Mouse (Mus musculus): ENCODE measurements around the gene Ddah2. TPM values are rescaled to one million over a fixed set of nuclear protein-coding genes. Genes with fewer than 3 reads are reported as not detected.

Gene Ddah2
- 1.0 and 1.7 TPM in 2 replicates for total RNA-seq (2015; ENCODE audit: low replicate concordance)
- 2.2 TPM in 1 of 2 replicates, not detected in the other for total RNA-seq (2017; ENCODE audit: low replicate concordance)

GRCm38 (mm10) chr17:35058911-35059892 is at the start of gene Ddah2:
Ddah2 (plus strand) TSS chr17:35059035.
- ATAC-seq (replicated peaks; ENCODE audit: low FRiP score, poor library complexity, severe bottlenecking), result peak; percentile 83

- ATAC-seq (replicated peaks; ENCODE audit: low FRiP score, poor library complexity, severe bottlenecking), result no peak
These were observed 49.2 kb upstream of the Ddah2 start for GRCm38 (mm10) chr17:35009586-35009985.

DNA sequence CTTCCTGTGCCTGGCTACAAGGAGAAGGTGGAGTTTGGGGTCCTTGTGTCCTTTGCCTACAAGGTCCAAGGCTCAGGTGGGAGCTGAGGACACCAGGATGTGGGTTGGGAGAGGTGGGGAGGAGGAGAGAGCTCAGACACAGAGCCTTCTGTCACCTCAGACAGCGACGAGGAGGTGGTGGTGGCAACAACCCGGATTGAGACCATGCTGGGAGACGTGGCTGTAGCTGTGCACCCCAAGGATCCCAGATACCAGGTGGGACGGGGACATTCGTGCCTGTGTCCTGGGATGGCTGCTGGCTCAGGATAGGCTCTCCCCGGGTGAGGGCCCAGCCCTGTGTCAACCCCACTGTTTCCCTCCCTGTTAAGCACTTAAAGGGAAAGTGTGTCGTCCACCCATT is 47.4 kb upstream of the Ddah2 start:
- ATAC-seq (replicated peaks; ENCODE audit: low FRiP score, poor library complexity, severe bottlenecking), result no peak

- no peak for ATAC-seq (replicated peaks; ENCODE audit: low FRiP score, poor library complexity, severe bottlenecking)
These were observed 46.4 kb upstream of the Ddah2 start for GRCm38 (mm10) chr17:35012430-35012829.

GRCm38 (mm10) chr17:35013221-35013620 is 45.6 kb upstream of the Ddah2 start:
- ATAC-seq (replicated peaks; ENCODE audit: low FRiP score, poor library complexity, severe bottlenecking), result no peak

GRCm38 (mm10) chr17:35015296-35015695 is 43.5 kb upstream of the Ddah2 start:
- ATAC-seq (replicated peaks; ENCODE audit: low FRiP score, poor library complexity, severe bottlenecking), result no peak

- peak; percentile 35; the same call in 1 of the 2 replicates for ATAC-seq (replicated peaks; ENCODE audit: low FRiP score, poor library complexity, severe bottlenecking)
These were observed 42.5 kb upstream of the Ddah2 start, which contains the start of gene Vwa7 for GRCm38 (mm10) chr17:35016376-35016775. Vwa7 (plus strand) TSS chr17:35016579.

GRCm38 (mm10) chr17:35016791-35017705 is 41.8 kb upstream of the Ddah2 start:
- ATAC-seq (replicated peaks; ENCODE audit: low FRiP score, poor library complexity, severe bottlenecking), result no peak

GRCm38 (mm10) chr17:35017706-35018030 is 41.2 kb upstream of the Ddah2 start:
- no peak for ATAC-seq (replicated peaks; ENCODE audit: low FRiP score, poor library complexity, severe bottlenecking)

GRCm38 (mm10) chr17:35018171-35018570 is 40.7 kb upstream of the Ddah2 start:
- ATAC-seq (replicated peaks; ENCODE audit: low FRiP score, poor library complexity, severe bottlenecking), result no peak

DNA sequence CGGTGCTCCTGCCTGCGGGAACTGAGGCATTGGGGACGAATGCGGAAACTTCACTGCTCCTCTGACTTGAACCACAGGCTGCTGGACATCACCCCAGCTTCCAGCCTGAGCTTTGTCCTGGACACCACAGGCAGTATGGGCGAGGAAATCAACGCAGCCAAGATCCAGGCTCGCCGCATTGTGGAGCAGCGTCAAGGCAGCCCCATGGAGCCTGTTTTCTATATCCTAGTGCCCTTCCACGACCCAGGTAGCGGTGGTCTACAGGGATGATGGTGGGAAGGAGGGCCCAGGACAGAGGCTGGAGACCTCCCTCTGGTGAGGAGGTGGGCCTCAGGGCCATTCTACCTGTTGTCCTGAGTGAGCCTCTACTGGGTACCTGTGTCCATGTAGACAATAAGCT is 38.9 kb upstream of the Ddah2 start:
- no peak for ATAC-seq (replicated peaks; ENCODE audit: low FRiP score, poor library complexity, severe bottlenecking)

DNA sequence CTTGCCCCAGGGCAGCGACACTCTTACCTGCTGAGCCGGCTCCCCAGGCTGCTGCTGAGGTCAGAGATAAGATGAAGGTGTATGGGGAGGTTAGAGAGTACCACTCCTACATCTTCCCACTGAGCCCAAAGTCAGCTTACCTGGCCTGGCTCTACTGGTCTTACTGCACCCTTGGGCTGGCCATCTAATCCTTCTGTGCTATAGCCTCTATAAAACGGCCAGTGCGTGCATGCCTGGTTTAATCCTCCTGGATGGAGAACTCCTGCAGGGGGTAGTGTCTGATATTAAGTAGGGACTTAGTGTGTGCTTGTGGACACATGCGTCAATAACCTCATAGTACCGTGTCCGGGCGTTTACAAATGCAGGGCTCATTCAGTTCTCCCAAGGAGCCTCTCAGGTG is 38.3 kb upstream of the Ddah2 start:
- no peak for ATAC-seq (replicated peaks; ENCODE audit: low FRiP score, poor library complexity, severe bottlenecking)

- peak; percentile 78 for ATAC-seq (replicated peaks; ENCODE audit: low FRiP score, poor library complexity, severe bottlenecking)
These were observed 37.5 kb upstream of the Ddah2 start for GRCm38 (mm10) chr17:35021163-35021808.

DNA sequence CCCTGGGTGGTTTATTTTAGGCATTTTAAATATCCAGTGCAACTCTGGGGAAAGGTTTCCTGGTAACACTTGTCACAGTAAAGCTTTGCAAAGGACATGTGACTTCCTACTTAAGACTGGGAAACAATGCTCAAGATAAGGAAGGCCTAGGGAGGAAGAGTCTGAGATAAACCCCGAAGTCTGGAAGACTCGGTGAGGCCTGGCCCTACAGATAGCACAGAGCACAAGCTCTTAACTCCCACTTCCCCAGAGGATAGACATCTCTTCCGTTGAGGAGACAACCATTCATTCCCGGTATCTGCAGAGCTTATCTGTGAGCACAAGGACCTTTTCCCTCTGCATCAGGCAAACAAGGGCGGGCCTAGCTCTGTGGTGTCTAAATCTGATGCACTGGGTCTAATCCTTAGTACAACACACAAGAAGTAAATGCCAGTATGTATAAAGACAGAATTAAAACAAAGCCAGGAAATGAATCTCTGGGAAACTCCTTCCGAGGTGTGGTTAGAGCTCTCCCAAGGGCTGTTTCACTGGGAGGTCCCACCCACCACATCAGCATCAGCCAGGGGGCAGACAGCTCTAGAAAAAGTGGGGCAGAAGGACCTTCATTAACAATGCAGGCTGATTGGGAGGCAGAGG is 36.9 kb upstream of the Ddah2 start:
- ATAC-seq (replicated peaks; ENCODE audit: low FRiP score, poor library complexity, severe bottlenecking), result no peak

- ATAC-seq (replicated peaks; ENCODE audit: low FRiP score, poor library complexity, severe bottlenecking), result no peak
These were observed 36.2 kb upstream of the Ddah2 start for GRCm38 (mm10) chr17:35022541-35023060.

DNA sequence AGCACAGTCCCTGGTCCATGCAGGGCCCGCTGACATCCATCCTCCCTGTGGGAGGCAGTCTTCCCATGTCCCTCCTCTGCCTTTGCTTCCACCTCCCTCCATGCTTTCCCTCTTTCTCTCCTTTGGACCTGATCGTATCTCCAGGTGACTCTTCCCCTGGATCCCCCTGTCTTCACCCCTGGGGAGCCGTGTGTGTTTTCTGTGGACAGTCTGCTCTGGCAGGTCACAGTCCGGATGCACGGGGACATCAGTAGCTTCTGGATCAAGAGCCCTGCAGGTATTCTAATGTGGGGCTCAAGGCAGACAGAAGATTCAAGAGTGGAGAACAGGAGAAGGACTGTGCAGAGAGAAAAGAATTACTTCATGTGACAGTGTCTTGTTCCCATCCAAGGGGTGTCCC is 35.6 kb upstream of the Ddah2 start:
- no peak for ATAC-seq (replicated peaks; ENCODE audit: low FRiP score, poor library complexity, severe bottlenecking)

DNA sequence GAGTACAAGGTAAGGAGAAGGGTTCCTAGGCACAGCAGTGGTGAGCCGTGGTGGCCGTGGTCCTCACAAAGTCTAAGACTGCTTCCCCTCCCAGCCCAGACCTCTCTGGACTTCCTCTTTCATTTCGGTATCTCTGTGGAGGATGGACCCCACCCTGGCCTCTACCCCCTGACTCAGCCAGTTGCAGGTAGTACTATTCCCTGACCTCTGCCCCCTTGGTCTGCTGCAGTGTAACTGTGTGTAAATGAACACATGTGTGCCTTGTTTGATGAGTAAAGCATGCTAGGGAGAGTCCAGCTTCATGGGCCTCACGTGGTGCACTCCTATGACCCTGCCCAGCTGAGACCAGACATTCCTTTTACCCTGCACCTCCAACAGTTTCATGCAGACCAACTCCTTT is 35.1 kb upstream of the Ddah2 start:
- no peak for ATAC-seq (replicated peaks; ENCODE audit: low FRiP score, poor library complexity, severe bottlenecking)

GRCm38 (mm10) chr17:35024261-35024660 is 34.6 kb upstream of the Ddah2 start:
- ATAC-seq (replicated peaks; ENCODE audit: low FRiP score, poor library complexity, severe bottlenecking), result no peak

Measured in erythroblast, adult 5-6 weeks (primary cell).